Mouse (Mus musculus) lung, postnatal 4 days (tissue): Measurements from ENCODE around the gene Fam43b.

ENCODE experiments used
- DNase-seq, 2 experiments: peaks; one replicate each; pipeline ENCODE4 v3.0.0; 2021

Gene Fam43b

GRCm38 (mm10) chr4:138347280-138347679, 49.0 kb downstream of the Fam43b start:
- no peak for DNase-seq

DNA sequence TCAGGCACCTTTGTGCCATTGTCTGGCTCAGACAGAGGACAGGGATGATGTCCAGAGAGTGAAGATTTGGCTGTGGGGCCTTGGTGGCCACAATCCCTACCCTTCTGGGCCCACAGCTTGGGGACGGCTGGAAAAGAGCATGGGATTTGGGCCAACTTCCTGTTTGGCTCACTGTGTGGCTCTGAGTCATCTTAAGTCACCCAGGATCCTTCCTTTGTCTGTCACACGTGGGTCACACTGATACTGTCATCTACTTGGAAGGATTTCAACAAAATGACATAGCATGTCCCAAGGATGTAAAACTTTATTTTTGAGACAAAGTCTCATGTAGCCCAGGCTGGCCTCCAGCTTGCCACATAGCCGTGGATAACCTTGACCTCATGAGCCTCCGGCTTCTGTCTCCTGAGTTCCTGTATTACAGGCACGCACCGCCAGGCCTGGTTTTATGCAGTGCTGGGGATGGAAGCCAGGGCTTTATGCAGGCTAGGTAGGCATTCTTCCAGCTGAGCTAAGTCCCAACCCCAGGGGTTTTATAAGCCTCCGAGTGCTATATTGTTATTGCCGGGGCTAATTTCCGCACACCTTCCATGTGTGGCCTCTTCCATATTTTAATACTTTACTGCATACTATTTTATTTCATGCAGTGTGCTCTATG, 51.3 kb downstream of the Fam43b start:
- DNase-seq: peak; percentile 44 to 52
